Mouse (Mus musculus): ENCODE measurements at regions not wholly inside any gene's neighbourhood (a gene's known extent, or its start where the extent isn't known, plus 50 kb on each side); places are given as distances from the start of the nearest gene placed in this dataset.

- H3K27me3 ChIP-seq (ENCODE audit: control insufficient read depth, insufficient read depth, low read length): no peaks in the 10 kb centered on the region
- no peak overlapping the region for H3K9ac ChIP-seq (ENCODE audit: low read length)
- H3K4me3 ChIP-seq (ENCODE audit: low read depth, low read length): no peak overlapping the region
- H3K9me3 ChIP-seq (ENCODE audit: control insufficient read depth, low read length): no peaks in the 10 kb centered on the region
- no peak overlapping the region for H3K27ac ChIP-seq (replicated peaks)
- TF ChIP-seq CTCF (IDR thresholded peaks at IDR 0.05; ENCODE audit: low read depth): no peak
- TF ChIP-seq EP300 (optimal IDR thresholded peaks at IDR 0.05): no peak
- ATAC-seq (ENCODE audit: low FRiP score, low TSS enrichment) (no peak), DNase-seq (ENCODE audit: low spot score) (no peak)
- WGBS: 80% methylated on average over 7 of the region's 7 CpGs
- no peaks in the 10 kb centered on the region for H3K4me1 ChIP-seq (replicated peaks; ENCODE audit: control insufficient read depth, insufficient read depth)
- no peaks in the 10 kb centered on the region for H3K36me3 ChIP-seq (ENCODE audit: control insufficient read depth, insufficient read depth, low read length)
- no peak overlapping the region for H3K4me2 ChIP-seq (replicated peaks; ENCODE audit: low read depth)
Measured at GRCm38 (mm10) chr7:73192839-73193238, 182.5 kb upstream of the Rgma start.

GRCm38 (mm10) chr7:73195306-73195705, 180.0 kb upstream of the Rgma start:
- Histone ChIP-seq H3K9ac (ENCODE audit: low read length) (no peak overlapping the region), H3K4me3 (ENCODE audit: low read depth, low read length) (no peak overlapping the region), H3K36me3 (ENCODE audit: control insufficient read depth, insufficient read depth, low read length) (no peaks in the 10 kb centered on the region), H3K27ac (replicated peaks) (no peak overlapping the region), H3K4me1 (replicated peaks; ENCODE audit: control insufficient read depth, insufficient read depth) (no peaks in the 10 kb centered on the region), H3K4me2 (replicated peaks; ENCODE audit: low read depth) (no peak overlapping the region), H3K9me3 (ENCODE audit: control insufficient read depth, low read length) (no peaks in the 10 kb centered on the region), H3K27me3 (ENCODE audit: control insufficient read depth, insufficient read depth, low read length) (no peaks in the 10 kb centered on the region)
- 71% methylated on average over 4 of the region's 4 CpGs for WGBS
- TF ChIP-seq CTCF (IDR thresholded peaks at IDR 0.05; ENCODE audit: low read depth) (no peak), EP300 (optimal IDR thresholded peaks at IDR 0.05) (no peak)
- ATAC-seq (ENCODE audit: low FRiP score, low TSS enrichment) (no peak), DNase-seq (ENCODE audit: low spot score) (no peak)

GRCm38 (mm10) chr7:73196851-73197531, 178.3 kb upstream of the Rgma start:
- Histone ChIP-seq H3K9ac (ENCODE audit: low read length) (no peak overlapping the region), H3K27me3 (ENCODE audit: control insufficient read depth, insufficient read depth, low read length) (no peaks in the 10 kb centered on the region), H3K4me2 (replicated peaks; ENCODE audit: low read depth) (no peak overlapping the region), H3K36me3 (ENCODE audit: control insufficient read depth, insufficient read depth, low read length) (no peaks in the 10 kb centered on the region), H3K4me3 (ENCODE audit: low read depth, low read length) (no peak overlapping the region), H3K27ac (replicated peaks) (no peak overlapping the region), H3K4me1 (replicated peaks; ENCODE audit: control insufficient read depth, insufficient read depth) (no peaks in the 10 kb centered on the region), H3K9me3 (ENCODE audit: control insufficient read depth, low read length) (no peaks in the 10 kb centered on the region)
- 79% methylated on average over 12 of the region's 12 CpGs for WGBS
- no peak for TF ChIP-seq CTCF (IDR thresholded peaks at IDR 0.05; ENCODE audit: low read depth)
- no peak for TF ChIP-seq EP300 (optimal IDR thresholded peaks at IDR 0.05)
- 0 out of 2 replicates have a peak, but pooled peaks have one; percentile 18 for ATAC-seq (ENCODE audit: low FRiP score, low TSS enrichment)
- DNase-seq (ENCODE audit: low spot score): no peak

- H3K4me1 ChIP-seq (replicated peaks; ENCODE audit: control insufficient read depth, insufficient read depth): no peaks in the 10 kb centered on the region
- no peaks in the 10 kb centered on the region for H3K9me3 ChIP-seq (ENCODE audit: control insufficient read depth, low read length)
- 0 out of 2 replicates have a peak overlapping the region, but pooled peaks have one; percentile 8 for H3K27ac ChIP-seq (replicated peaks)
- H3K36me3 ChIP-seq (ENCODE audit: control insufficient read depth, insufficient read depth, low read length): no peaks in the 10 kb centered on the region
- WGBS: 19% methylated on average over 5 of the region's 5 CpGs
- H3K9ac ChIP-seq (ENCODE audit: low read length): no peak overlapping the region
- H3K4me2 ChIP-seq (replicated peaks; ENCODE audit: low read depth): no peak overlapping the region
- TF ChIP-seq CTCF (IDR thresholded peaks at IDR 0.05; ENCODE audit: low read depth) (no peak), EP300 (optimal IDR thresholded peaks at IDR 0.05) (no peak)
- ATAC-seq (ENCODE audit: low FRiP score, low TSS enrichment) (peak; percentile 69), DNase-seq (ENCODE audit: low spot score) (peak; percentile 38)
- no peak overlapping the region for H3K4me3 ChIP-seq (ENCODE audit: low read depth, low read length)
- H3K27me3 ChIP-seq (ENCODE audit: control insufficient read depth, insufficient read depth, low read length): no peaks in the 10 kb centered on the region
Measured at GRCm38 (mm10) chr7:73198069-73198468, 177.2 kb upstream of the Rgma start.

GRCm38 (mm10) chr7:73199967-73200366, 175.3 kb upstream of the Rgma start:
- WGBS: 65% methylated on average over 6 of the region's 6 CpGs

GRCm38 (mm10) chr7:73201330-73201729, 174.0 kb upstream of the Rgma start:
- WGBS: 86% methylated on average over 6 of the region's 6 CpGs
- ATAC-seq (ENCODE audit: low FRiP score, low TSS enrichment): no peak
- no peak overlapping the region for H3K9ac ChIP-seq (ENCODE audit: low read length)
- H3K36me3 ChIP-seq (ENCODE audit: control insufficient read depth, insufficient read depth, low read length): no peaks in the 10 kb centered on the region
- no peaks in the 10 kb centered on the region for H3K27me3 ChIP-seq (ENCODE audit: control insufficient read depth, insufficient read depth, low read length)
- no peaks in the 10 kb centered on the region for H3K9me3 ChIP-seq (ENCODE audit: control insufficient read depth, low read length)
- no peaks in the 10 kb centered on the region for H3K4me1 ChIP-seq (replicated peaks; ENCODE audit: control insufficient read depth, insufficient read depth)
- TF ChIP-seq CTCF (IDR thresholded peaks at IDR 0.05; ENCODE audit: low read depth): no peak
- no peak for TF ChIP-seq EP300 (optimal IDR thresholded peaks at IDR 0.05)
- no peak overlapping the region for H3K4me2 ChIP-seq (replicated peaks; ENCODE audit: low read depth)
- H3K4me3 ChIP-seq (ENCODE audit: low read depth, low read length): no peak overlapping the region
- no peak overlapping the region for H3K27ac ChIP-seq (replicated peaks)
- no peak for DNase-seq (ENCODE audit: low spot score)

More at GRCm38 (mm10) chr7:73199967-73200366, 175.3 kb upstream of the Rgma start:
- Histone ChIP-seq H3K27me3 (ENCODE audit: control insufficient read depth, insufficient read depth, low read length) (no peaks in the 10 kb centered on the region), H3K36me3 (ENCODE audit: control insufficient read depth, insufficient read depth, low read length) (no peaks in the 10 kb centered on the region), H3K4me2 (replicated peaks; ENCODE audit: low read depth) (no peak overlapping the region), H3K4me3 (ENCODE audit: low read depth, low read length) (no peak overlapping the region), H3K9me3 (ENCODE audit: control insufficient read depth, low read length) (no peaks in the 10 kb centered on the region), H3K27ac (replicated peaks) (no peak overlapping the region), H3K4me1 (replicated peaks; ENCODE audit: control insufficient read depth, insufficient read depth) (no peaks in the 10 kb centered on the region), H3K9ac (ENCODE audit: low read length) (no peak overlapping the region)
- DNase-seq (ENCODE audit: low spot score) (no peak), ATAC-seq (ENCODE audit: low FRiP score, low TSS enrichment) (no peak)
- no peak for TF ChIP-seq EP300 (optimal IDR thresholded peaks at IDR 0.05)
